Mouse (Mus musculus) thymus, adult 2 months (tissue): Measurements from ENCODE around the gene Itgb5. TPM values are rescaled to one million over a fixed set of nuclear protein-coding genes. Genes with fewer than 3 reads are reported as not detected.
A peak's percentile ranks its signal among the peaks of the same experiment; 100 is the strongest.

ENCODE experiments used
- DNase-seq: peaks from one replicate; pipeline ENCODE4 v3.0.0; 2021
- H3K27ac ChIP-seq: fragments of 200-500 bp; 2 replicates; pipeline ENCODE4 v1.5.1; 2012; ENCODE audit warnings: low read length, control low read depth; ENCODE audit not compliant: control insufficient read depth, insufficient read depth
- H3K27me3 ChIP-seq: fragments of 200-500 bp; 2 replicates; pipeline ENCODE4 v1.6.1; 2012; ENCODE audit warnings: mild to moderate bottlenecking, low read length, moderate library complexity, mixed read lengths; ENCODE audit not compliant: control insufficient read depth, insufficient read depth
- H3K36me3 ChIP-seq: fragments of 200-500 bp; 2 replicates; pipeline ENCODE4 v1.6.1; 2012; ENCODE audit warnings: mild to moderate bottlenecking, low read length, moderate library complexity; ENCODE audit not compliant: control insufficient read depth, insufficient read depth
- H3K4me1 ChIP-seq: fragments of 200-500 bp; replicated peaks from 2 replicates; pipeline ENCODE4 v1.6.1; 2012; ENCODE audit warnings: low read length; ENCODE audit not compliant: control insufficient read depth, insufficient read depth
- H3K4me3 ChIP-seq: fragments of 200-500 bp; 2 replicates; pipeline ENCODE4 v1.5.1; 2012; ENCODE audit warnings: mild to moderate bottlenecking, low read length, control low read depth, moderate library complexity; ENCODE audit not compliant: control insufficient read depth, insufficient read depth
- CTCF ChIP-seq: fragments of 200-500 bp; IDR thresholded peaks from 2 replicates; pipeline ENCODE4 v1.5.1; 2012; ENCODE audit warnings: mild to moderate bottlenecking, control low read depth, low read length, moderate library complexity, borderline replicate concordance; ENCODE audit not compliant: control insufficient read depth, poor library complexity, insufficient read depth; ENCODE audit errors: extremely low read depth
- POLR2A ChIP-seq: fragments of 200-500 bp; IDR thresholded peaks from 2 replicates; pipeline ENCODE4 v1.6.1; 2012; ENCODE audit warnings: mild to moderate bottlenecking, low read length, control low read depth, moderate library complexity; ENCODE audit not compliant: control insufficient read depth, poor library complexity, insufficient read depth; ENCODE audit errors: extremely low read depth
- WGBS: fragments of 180-500 bp; shearing (Covaris S2); methylation state at CpG from one replicate; pipeline ENCODE4 v1.1.7; 2018; 5-methylcytosine and 5-hydroxymethylcytosine counted together
- polyA plus RNA-seq: library from polyadenylated mRNA; depleted of rRNA; stranded (reverse); fragments of >200 nt; gene quantifications from 2 replicates; pipeline ENCODE4 v1.2.3, GENCODE M21; 2012

The Itgb5 gene
- polyA plus RNA-seq, 1 experiment = 28.3 TPM

DNA sequence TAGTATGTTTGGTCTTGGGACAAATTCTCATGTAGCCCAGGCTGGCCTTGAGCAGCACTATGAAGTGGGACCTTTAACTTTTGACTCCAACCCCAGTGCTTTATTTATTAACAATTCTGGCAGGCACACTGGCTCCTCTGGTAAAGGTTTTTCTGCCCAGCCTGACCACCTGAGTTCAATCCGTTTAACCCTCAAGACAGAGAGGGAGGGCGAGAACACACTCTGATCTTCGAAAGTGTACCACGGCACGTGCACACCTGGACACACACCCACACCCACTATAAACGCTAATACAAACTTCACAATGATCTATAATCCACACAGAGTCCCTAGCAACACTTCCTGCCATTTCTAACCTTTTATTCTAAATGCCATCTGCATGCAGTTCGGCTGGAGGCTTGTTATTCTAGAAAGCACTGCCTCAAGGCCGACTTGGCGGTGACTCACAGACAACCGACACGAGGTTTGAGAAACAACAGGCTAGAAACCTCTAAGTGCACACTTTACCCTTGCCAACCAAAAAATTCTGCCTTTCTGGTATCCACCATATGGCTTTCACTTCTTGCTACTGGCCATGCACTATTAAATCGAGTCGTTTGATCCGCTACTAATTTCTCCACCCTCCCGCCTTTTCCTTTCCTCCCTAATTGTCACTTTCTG is 136.5 kb downstream of the Itgb5 start:
- H3K27ac ChIP-seq = no peak overlapping the region
- H3K36me3 ChIP-seq = peaks cover 11% of the 10 kb centered on the region
- no peaks in the 10 kb centered on the region for H3K27me3 ChIP-seq
- H3K4me1 ChIP-seq = peaks cover 4% of the 10 kb centered on the region
- DNase-seq = peak; percentile 4
- whole genome bisulfite sequencing = 1% methylated on average over 15 of the region's 15 CpGs
- TF ChIP-seq POLR2A (no peak), CTCF (no peak)
- peak overlapping the region; percentile 56 for H3K4me3 ChIP-seq

DNA sequence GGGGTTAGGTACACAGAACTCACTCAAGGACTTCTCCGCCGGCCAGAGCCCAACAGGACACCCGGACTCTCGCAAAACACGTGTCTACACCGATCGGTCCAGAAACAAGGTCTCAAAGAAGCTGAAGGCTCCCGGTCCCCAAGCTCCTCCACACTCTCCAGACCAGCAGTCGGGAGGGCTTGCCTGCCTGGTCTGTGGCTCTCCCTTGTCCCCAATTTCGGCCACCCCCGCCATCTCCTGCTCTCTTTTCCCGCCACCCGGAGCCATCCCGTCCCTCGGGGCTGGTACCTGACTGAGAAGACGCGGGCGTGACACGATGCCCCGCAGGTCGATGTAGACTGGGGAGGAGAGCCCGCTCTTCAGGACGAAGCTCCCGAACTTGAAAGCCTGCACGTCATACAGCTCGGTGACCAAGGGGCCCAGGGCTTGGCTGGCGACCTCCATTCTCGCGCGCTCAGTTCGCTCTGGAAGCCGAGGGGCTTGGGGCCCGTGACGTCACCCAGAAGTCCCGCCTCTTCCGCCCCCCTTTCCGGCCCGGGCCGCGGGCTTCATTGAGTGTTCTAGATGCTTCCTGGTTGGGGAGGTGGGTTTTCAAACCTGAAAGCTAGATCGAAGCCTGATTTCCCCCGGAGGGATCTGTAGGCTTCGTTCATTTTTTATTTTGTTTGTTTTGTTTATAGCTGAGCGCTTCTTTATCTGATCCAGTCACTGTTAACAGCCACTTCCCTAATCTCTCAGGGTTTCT is 137.2 kb downstream of the Itgb5 start, which contains the start of gene Umps:
Umps (minus strand) TSS at position 501 of the 745 bp plus-strand sequence.
- H3K27me3 ChIP-seq = no peaks in the 10 kb centered on the region
- H3K27ac ChIP-seq = no peak within 1 kb of the TSS
- under 1% methylated on average over 44 of the region's 44 CpGs for WGBS
- peak; percentile 92 for DNase-seq
- H3K36me3 ChIP-seq = peaks cover 4% of the 10 kb centered on the region
- H3K4me1 ChIP-seq = peaks cover 4% of the 10 kb centered on the region
- no peak for TF ChIP-seq CTCF
- peak; percentile 46; the same call in 1 of the 2 replicates for TF ChIP-seq POLR2A
- H3K4me3 ChIP-seq = peak within 1 kb of the TSS; percentile 56

DNA sequence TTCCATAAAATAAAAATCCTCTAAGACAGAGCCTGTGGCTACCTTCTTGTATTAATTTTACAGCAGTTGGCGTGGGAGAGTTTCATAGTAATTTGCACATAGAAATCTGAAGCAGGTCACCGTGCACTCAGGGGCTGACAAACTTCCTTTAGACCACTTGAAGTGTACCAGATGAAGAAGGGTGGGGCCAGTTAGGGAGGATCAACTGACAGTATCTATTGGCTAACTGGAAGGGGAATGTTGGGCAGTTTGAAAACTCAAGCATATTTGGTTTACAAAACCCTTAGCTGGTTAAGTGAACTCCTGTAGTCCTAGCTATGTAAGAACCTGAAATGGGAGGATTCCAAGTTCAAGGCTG is 137.8 kb downstream of the Itgb5 start:
- Histone ChIP-seq H3K36me3 (no peaks in the 10 kb centered on the region; the same call in 1 of the 2 replicates), H3K4me3 (no peak overlapping the region), H3K4me1 (peaks cover 4% of the 10 kb centered on the region), H3K27ac (no peak overlapping the region), H3K27me3 (no peaks in the 10 kb centered on the region)
- DNase-seq = peak; percentile 23
- TF ChIP-seq CTCF (no peak), POLR2A (no peak)
- 12% methylated on average over 2 of the region's 2 CpGs for WGBS

DNA sequence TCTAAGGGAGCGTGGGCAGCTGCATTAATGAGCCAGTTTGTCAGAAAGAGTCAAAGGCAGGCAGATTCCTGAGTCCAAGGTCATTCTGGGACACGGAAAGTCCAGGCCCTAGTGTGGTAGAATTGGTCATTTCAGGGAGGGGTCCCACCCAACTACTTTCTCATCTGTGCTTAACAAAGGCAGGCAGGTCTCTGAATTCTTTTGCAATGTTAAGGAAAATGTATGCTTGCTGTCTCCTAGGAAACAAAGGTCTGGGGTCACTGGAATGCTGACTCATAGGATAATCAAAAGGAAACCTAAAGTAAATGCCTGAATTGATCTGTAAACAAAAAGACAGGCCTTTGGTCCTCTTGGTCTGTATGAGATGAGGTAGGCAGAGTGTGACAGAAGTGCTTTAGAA is 150.4 kb downstream of the Itgb5 start:
- WGBS = 89% methylated on average over 2 of the region's 2 CpGs
- DNase-seq = no peak
- TF ChIP-seq CTCF (no peak), POLR2A (no peak)
- Histone ChIP-seq H3K4me3 (no peak overlapping the region), H3K27ac (no peak overlapping the region), H3K27me3 (no peaks in the 10 kb centered on the region), H3K4me1 (no peaks in the 10 kb centered on the region), H3K36me3 (no peaks in the 10 kb centered on the region)

DNA sequence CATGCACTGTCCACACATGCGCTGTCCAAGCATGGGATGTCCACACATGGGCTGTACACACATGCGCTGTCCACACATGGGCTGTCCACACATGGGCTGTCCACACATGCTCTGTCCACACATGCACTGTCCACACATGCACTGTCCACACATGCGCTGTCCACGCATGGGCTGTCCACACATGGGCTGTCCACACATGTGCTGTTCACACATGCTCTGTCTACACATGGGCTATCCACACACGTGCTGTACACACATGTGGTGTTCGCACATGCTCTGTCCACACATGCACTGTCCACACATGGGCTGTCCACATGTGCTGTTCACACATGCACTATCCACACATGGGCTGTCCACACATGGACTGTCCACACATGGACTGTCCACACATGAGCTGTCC is 154.2 kb downstream of the Itgb5 start:
- Histone ChIP-seq H3K27ac (no peak overlapping the region), H3K4me3 (no peak overlapping the region), H3K27me3 (no peaks in the 10 kb centered on the region), H3K4me1 (no peaks in the 10 kb centered on the region), H3K36me3 (no peaks in the 10 kb centered on the region)
- WGBS = 100% methylated on average over 6 of the region's 6 CpGs
- no peak for DNase-seq
- TF ChIP-seq CTCF (no peak), POLR2A (no peak)

DNA sequence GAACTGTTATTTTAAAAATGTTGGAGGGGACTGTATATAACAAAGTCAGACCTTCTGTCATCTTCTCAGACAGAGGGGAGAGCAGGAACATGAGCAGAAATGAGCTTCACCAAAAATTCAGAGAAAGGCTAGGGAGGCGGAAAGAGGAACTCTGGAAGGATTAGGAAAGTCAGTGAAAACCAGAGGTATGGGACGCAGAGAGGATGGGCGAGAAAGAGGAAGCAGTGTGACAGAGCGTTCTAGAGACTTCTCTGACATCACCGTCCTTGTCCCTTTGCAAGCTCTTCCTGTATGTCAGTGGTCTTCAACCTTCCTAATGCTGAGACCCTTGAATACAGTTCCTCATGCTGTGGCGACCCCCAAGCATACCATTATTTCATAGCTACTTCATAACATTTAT is 155.9 kb downstream of the Itgb5 start:
- TF ChIP-seq CTCF (no peak), POLR2A (no peak)
- Histone ChIP-seq H3K36me3 (no peaks in the 10 kb centered on the region), H3K27ac (no peak overlapping the region), H3K4me3 (no peak overlapping the region), H3K27me3 (no peaks in the 10 kb centered on the region), H3K4me1 (no peaks in the 10 kb centered on the region)
- 28% methylated on average over 6 of the region's 6 CpGs for WGBS
- DNase-seq = no peak
